Mouse (Mus musculus): ENCODE data around the gene Ticrr. TPM values are rescaled to one million over a fixed set of nuclear protein-coding genes. Genes with fewer than 3 reads are reported as not detected.

Ticrr gene
- polyA plus RNA-seq, 1 experiment from 2014 or later: 4.1 TPM

DNA sequence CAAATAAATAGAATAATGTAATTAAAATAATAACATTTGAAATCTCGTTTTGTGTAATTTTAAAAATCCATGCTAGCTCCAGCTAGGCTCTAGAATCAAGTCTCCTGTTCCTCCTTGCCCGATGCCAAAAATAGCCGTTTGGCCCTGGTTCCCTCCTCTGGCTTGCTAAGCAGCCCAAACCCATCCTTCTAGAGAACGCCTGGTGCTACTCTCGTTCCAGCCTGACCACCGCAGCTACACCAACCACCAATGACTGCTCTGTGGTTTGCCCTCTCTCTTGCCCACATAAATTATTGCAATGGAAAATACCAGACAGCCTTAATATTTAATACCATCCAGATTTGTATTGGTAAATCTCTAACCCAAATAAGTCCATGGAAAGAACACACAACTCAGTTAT is 87.7 kb downstream of the Ticrr start:
- no peak overlapping the region for H3K4me3 ChIP-seq (ENCODE audit: low read length)
- H3K36me3 ChIP-seq (ENCODE audit: control insufficient read depth, insufficient read depth): no peaks in the 10 kb centered on the region
- no peak for ATAC-seq (replicated peaks; ENCODE audit: extremely low read depth, insufficient read depth, low FRiP score)
- no peak overlapping the region for H3K27ac ChIP-seq (ENCODE audit: low read length)
- no peak overlapping the region for H3K4me2 ChIP-seq (ENCODE audit: low read depth, low read length)
- WGBS: 50% methylated on average over 6 of the region's 6 CpGs
- H3K4me1 ChIP-seq (ENCODE audit: control insufficient read depth, insufficient read depth, low read length): 0 out of 2 replicates have a peak, but pooled peaks cover 2% of the 10 kb centered on the region
- no peaks in the 10 kb centered on the region for H3K9me3 ChIP-seq (replicated peaks; ENCODE audit: control insufficient read depth, low read length)
- no peak overlapping the region for H3K9ac ChIP-seq (ENCODE audit: low read length)
- H3K27me3 ChIP-seq (ENCODE audit: control insufficient read depth, insufficient read depth, low read length): no peaks in the 10 kb centered on the region

Other genes with a start within 250 kb of the Ticrr start
- 27.8 and 32.5 TPM in 2 replicates for gene Polg, start 193.8 kb upstream of the Ticrr start, polyA plus RNA-seq (2015; fragmentation: Nextera tagmentation; extraction: Ambion mirVana)
- 0.20 and 0.21 TPM in 2 replicates for gene Rhcg, start 42.5 kb upstream of the Ticrr start, polyA plus RNA-seq (2015; fragmentation: Nextera tagmentation; extraction: Ambion mirVana)
- gene Kif7, start 55.5 kb downstream of the Ticrr start, polyA plus RNA-seq (2015; fragmentation: Nextera tagmentation; extraction: Ambion mirVana): 1.5 and 1.8 TPM in 2 replicates
- gene Plin1, start 72.7 kb downstream of the Ticrr start, polyA plus RNA-seq (2015; fragmentation: Nextera tagmentation; extraction: Ambion mirVana): not detected in 2 replicates
- 6.9 TPM in 2 replicates for gene Pex11a, start 82.9 kb downstream of the Ticrr start, polyA plus RNA-seq (2015; fragmentation: Nextera tagmentation; extraction: Ambion mirVana)
- gene Wdr93, start 83.0 kb downstream of the Ticrr start, polyA plus RNA-seq (2015; fragmentation: Nextera tagmentation; extraction: Ambion mirVana): 0.32 and 0.49 TPM in 2 replicates
- not detected in 2 replicates for gene Mesp1, start 133.6 kb downstream of the Ticrr start, polyA plus RNA-seq (2015; fragmentation: Nextera tagmentation; extraction: Ambion mirVana)
- gene Mesp2, start 150.5 kb downstream of the Ticrr start, polyA plus RNA-seq (2015; fragmentation: Nextera tagmentation; extraction: Ambion mirVana): 0.18 and 0.31 TPM in 2 replicates
- 9.1 and 19.1 TPM in 2 replicates for gene Anpep, start 200.9 kb downstream of the Ticrr start, polyA plus RNA-seq (2015; fragmentation: Nextera tagmentation; extraction: Ambion mirVana)